Mouse (Mus musculus) forebrain, embryonic 12.5 days (tissue): Measurements from ENCODE around the gene Fkbp1a. TPM values are rescaled to one million over a fixed set of nuclear protein-coding genes. Genes with fewer than 3 reads are reported as not detected.
A peak's percentile ranks its signal among the peaks of the same experiment; 100 is the strongest.

ENCODE experiments used
- ATAC-seq: fragments of 200-750 bp; cut with Nextera tagmentation; 2 replicates; pipeline ENCODE4 v1.8.0; 2017; ENCODE audit warnings: moderate TSS enrichment; ENCODE audit not compliant: low FRiP score
- H3K27ac ChIP-seq: fragments of 300-500 bp; sonication (generic); 2 replicates; pipeline ENCODE4 v1.5.1; 2016; ENCODE audit warnings: mild to moderate bottlenecking
- H3K27me3 ChIP-seq: fragments of 300-500 bp; sonication (generic); 2 replicates; pipeline ENCODE4 v1.6.1; 2016; ENCODE audit warnings: mild to moderate bottlenecking
- H3K36me3 ChIP-seq: fragments of 300-500 bp; sonication (generic); replicated peaks from 2 replicates; pipeline ENCODE4 v1.6.1; 2016; ENCODE audit warnings: mild to moderate bottlenecking
- H3K4me1 ChIP-seq: fragments of 300-500 bp; sonication (generic); 2 replicates; pipeline ENCODE4 v1.6.1; 2016
- H3K4me2 ChIP-seq: fragments of 300-500 bp; sonication (generic); 2 replicates; pipeline ENCODE4 v1.6.1; 2016; ENCODE audit warnings: mild to moderate bottlenecking, moderate library complexity
- H3K4me3 ChIP-seq: fragments of 300-500 bp; sonication (generic); replicated peaks from 2 replicates; pipeline ENCODE4 v1.5.1; 2016; ENCODE audit warnings: mild to moderate bottlenecking
- H3K9ac ChIP-seq: fragments of 300-500 bp; sonication (generic); 2 replicates; pipeline ENCODE4 v1.6.1; 2016; ENCODE audit warnings: mild to moderate bottlenecking
- H3K9me3 ChIP-seq: fragments of 300-500 bp; sonication (generic); 2 replicates; pipeline ENCODE4 v1.6.1; 2016
- WGBS: fragments of 180-500 bp; shearing (Covaris S2); methylation state at CpG from one replicate; pipeline ENCODE4 v1.1.7; 2016; 5-methylcytosine and 5-hydroxymethylcytosine counted together
- polyA plus RNA-seq: library from polyadenylated mRNA; unstranded; fragments of >200 nt; fragmentation: Nextera tagmentation; extraction: Ambion mirVana; gene quantifications from 2 replicates; pipeline ENCODE4 v1.2.1, GENCODE M21; 2016

Gene Fkbp1a
- polyA plus RNA-seq, 1 experiment from 2014 or later: 526 TPM

DNA sequence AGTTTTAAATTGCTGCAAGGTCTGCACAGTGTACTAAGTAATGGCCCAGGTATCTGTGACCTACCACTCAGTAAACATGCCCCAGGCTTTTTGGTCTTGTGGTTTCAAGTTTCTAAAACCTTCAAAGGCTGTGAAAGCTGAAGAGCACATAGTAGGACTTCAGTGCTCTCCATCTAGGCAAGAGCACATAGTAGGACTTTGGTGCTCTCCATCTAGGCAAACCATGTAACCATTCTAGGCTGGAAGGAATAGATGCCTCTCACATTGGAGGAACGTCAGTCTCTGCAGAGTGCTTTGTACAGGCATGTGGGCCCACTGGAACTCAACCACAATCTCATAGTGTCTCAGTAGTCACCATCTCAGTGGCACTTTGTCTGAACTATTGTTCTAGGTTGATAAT, 21.7 kb downstream of the Fkbp1a start:
- ATAC-seq: no peak

DNA sequence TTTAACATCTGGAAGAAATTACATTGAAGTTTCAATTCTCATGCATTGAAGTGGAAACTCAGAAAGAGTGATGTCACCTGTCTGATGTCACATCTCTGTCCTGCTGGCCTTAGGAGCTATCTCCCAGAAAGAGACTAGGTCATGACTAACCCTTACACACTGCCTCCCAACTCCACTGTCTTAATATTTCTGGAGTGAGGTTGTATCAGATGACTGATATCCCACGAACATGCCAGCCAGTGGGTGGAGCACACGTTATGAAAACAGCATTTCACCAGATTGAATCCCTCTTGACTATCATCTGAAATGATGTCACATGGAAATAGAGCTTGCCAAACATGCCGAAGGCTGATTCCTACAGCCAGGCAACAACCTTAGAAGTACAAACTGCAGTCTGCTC, 22.7 kb downstream of the Fkbp1a start:
- Histone ChIP-seq H3K27ac (no peak overlapping the region), H3K9me3 (no peaks in the 10 kb centered on the region), H3K9ac (no peak overlapping the region), H3K27me3 (no peaks in the 10 kb centered on the region), H3K36me3 (peaks cover 41% of the 10 kb centered on the region), H3K4me1 (no peaks in the 10 kb centered on the region), H3K4me2 (no peak overlapping the region), H3K4me3 (no peak overlapping the region)
- no peak for ATAC-seq
- 81% methylated on average over 3 of the region's 3 CpGs for WGBS

More for the DNA sequence above, 21.7 kb downstream of the Fkbp1a start:
- Histone ChIP-seq H3K4me1 (no peaks in the 10 kb centered on the region), H3K4me3 (no peak overlapping the region), H3K36me3 (peaks cover 51% of the 10 kb centered on the region), H3K27me3 (no peaks in the 10 kb centered on the region), H3K9ac (no peak overlapping the region), H3K9me3 (no peaks in the 10 kb centered on the region), H3K27ac (no peak overlapping the region), H3K4me2 (no peak overlapping the region)
- WGBS: 88% methylated on average over 1 of the region's 1 CpGs

DNA sequence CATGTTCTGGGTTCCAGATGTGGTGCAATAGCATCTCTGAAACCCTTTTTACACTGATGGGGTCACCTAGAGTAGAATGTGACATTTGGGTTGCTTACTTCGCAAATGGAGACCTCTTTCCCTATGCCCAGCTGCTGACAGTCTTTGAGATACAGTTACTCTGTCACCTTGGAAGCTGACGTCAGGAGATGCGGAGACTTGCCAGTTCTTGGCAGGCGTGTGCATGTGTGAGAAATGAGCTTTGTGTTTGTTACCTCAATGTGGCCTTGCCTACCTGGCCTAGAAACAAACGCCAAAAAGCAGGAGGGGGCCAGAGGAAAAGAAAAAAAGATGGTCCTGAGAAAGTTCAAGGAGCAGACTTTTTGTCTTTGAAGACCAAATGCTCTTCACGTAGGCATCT, 24.6 kb downstream of the Fkbp1a start:
- 90% methylated on average over 6 of the region's 6 CpGs for WGBS
- ATAC-seq: no peak

DNA sequence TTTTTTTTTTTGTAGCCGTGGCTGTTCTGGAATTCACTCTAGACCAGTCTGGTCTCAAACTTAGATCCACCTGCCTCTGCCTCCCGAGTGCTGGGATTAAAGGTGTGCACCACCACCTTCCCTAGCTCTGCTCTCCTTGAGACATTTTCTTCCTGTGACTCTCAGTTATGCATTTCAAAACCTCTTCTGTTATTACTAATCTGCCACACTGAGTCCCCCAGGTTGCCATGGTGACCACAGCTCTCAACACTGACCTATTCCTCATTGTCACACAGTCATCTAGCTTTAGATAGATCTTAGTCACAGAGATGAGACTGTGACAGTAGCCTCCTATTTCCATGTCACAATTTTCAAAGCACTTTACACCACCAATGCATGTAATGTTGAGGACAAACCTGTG, 27.2 kb downstream of the Fkbp1a start:
- H3K27ac ChIP-seq: no peak overlapping the region
- H3K4me1 ChIP-seq: no peaks in the 10 kb centered on the region
- H3K36me3 ChIP-seq: peaks cover 8% of the 10 kb centered on the region
- 0 out of 2 replicates have a peak, but pooled peaks cover 6% of the 10 kb centered on the region for H3K27me3 ChIP-seq
- no peak overlapping the region for H3K4me2 ChIP-seq
- no peak overlapping the region for H3K4me3 ChIP-seq
- WGBS: 66% methylated on average over 2 of the region's 2 CpGs
- no peaks in the 10 kb centered on the region for H3K9me3 ChIP-seq
- no peak for ATAC-seq
- no peak overlapping the region for H3K9ac ChIP-seq

More for the DNA sequence above, 24.6 kb downstream of the Fkbp1a start:
- Histone ChIP-seq H3K9ac (no peak overlapping the region), H3K4me3 (no peak overlapping the region), H3K27ac (no peak overlapping the region), H3K4me1 (no peaks in the 10 kb centered on the region), H3K4me2 (no peak overlapping the region), H3K9me3 (no peaks in the 10 kb centered on the region), H3K27me3 (no peaks in the 10 kb centered on the region), H3K36me3 (peaks cover 23% of the 10 kb centered on the region)

DNA sequence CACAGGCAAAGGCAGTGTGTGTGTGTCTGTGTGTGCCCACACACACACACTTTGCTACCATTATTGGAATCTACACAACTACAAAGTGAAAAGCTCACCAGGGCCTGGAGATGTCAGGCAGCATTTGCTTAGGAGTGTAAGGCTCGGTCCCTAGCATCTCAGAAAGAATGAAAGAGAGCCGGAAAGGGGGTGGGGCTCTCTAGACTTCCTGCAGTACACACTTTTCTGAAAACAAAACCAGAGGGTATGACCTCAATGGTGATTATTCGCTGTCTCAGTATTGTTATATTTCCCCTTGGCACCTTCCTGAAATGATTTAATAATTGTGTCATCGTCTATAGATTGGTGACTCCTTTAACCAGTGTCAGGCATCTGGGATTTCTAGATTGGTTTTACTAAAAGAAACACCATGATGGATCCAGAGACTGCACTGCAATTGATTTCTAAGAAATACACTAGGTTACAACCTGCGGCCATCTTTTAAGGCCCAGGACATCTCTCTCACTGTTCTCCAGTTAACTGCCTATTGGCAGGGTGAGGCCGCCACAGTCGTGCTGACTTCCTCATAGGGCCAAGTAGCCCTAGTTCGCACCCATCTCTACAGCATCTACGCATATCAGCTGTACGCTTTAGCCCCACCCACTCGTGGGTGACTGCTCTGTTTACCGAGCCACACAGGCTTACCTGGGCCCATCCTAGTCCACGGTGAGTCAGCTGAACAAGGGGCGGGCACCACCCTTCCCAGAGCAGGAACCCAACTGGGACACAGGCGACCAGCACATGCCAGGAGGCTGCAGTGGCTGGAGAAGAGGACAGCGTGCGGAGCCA, 29.8 kb downstream of the Fkbp1a start, which contains the start of gene Sdcbp2:
Sdcbp2 (plus strand) TSS at position 750 of the 828 bp plus-strand sequence.
- Histone ChIP-seq H3K4me2 (no peak within 1 kb of the TSS), H3K27ac (no peak within 1 kb of the TSS), H3K36me3 (no peaks in the 10 kb centered on the region), H3K4me1 (peaks cover 9% of the 10 kb centered on the region), H3K9ac (no peak within 1 kb of the TSS), H3K27me3 (peaks cover 6% of the 10 kb centered on the region; the same call in 1 of the 2 replicates), H3K4me3 (no peak within 1 kb of the TSS), H3K9me3 (no peaks in the 10 kb centered on the region)
- WGBS: 77% methylated on average over 17 of the region's 17 CpGs
- no peak for ATAC-seq

DNA sequence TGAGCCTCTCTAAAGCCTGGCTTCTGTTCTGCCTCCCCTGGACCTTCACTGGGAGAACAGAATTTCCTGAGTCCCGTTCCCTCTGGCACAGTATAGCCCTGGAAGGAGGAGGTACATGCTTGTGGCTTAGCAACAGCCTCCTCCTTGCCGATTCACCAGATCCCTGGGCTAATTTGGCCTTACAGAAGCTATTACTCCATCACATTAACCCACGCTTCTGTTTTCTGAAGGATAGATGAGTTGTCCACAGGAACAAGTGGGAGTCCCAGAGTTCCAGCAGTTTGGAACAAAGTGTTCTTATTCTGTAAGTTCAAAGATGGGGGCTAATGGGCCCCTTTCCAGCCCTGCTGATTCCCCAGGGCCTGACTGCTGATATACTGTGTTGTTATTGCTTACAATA, 31.4 kb downstream of the Fkbp1a start:
- no peak for ATAC-seq
- H3K27ac ChIP-seq: no peak overlapping the region
- peaks cover 9% of the 10 kb centered on the region for H3K4me1 ChIP-seq
- no peak overlapping the region for H3K9ac ChIP-seq
- H3K9me3 ChIP-seq: no peaks in the 10 kb centered on the region
- no peaks in the 10 kb centered on the region for H3K36me3 ChIP-seq
- H3K4me2 ChIP-seq: no peak overlapping the region
- H3K4me3 ChIP-seq: no peak overlapping the region
- WGBS: 74% methylated on average over 3 of the region's 3 CpGs
- peaks cover 8% of the 10 kb centered on the region; the same call in 1 of the 2 replicates for H3K27me3 ChIP-seq

DNA sequence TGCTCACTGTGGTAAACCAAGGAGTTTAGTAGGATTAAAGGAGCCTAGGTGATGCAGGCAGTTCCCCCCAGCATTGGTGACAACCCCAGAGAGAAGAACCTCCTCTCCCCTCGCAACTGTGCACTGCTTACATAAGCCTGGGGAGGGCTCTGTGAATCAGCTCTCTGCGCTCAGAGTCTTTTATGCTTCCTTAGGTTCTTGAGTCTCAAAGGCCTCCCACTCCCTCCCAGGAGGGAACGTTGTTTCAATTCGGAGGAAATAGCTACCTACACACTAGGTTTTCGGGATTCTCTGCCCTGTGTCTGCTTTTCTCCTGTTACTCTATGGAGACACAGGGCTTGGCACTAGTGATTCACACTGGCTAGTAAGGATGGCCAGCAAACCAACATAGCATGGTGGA, 32.3 kb downstream of the Fkbp1a start:
- peaks cover 13% of the 10 kb centered on the region for H3K27me3 ChIP-seq
- no peak overlapping the region for H3K4me2 ChIP-seq
- 68% methylated on average over 5 of the region's 5 CpGs for WGBS
- ATAC-seq: no peak
- no peak overlapping the region for H3K27ac ChIP-seq
- no peaks in the 10 kb centered on the region for H3K36me3 ChIP-seq
- peaks cover 9% of the 10 kb centered on the region for H3K4me1 ChIP-seq
- no peaks in the 10 kb centered on the region for H3K9me3 ChIP-seq
- no peak overlapping the region for H3K4me3 ChIP-seq
- H3K9ac ChIP-seq: no peak overlapping the region

DNA sequence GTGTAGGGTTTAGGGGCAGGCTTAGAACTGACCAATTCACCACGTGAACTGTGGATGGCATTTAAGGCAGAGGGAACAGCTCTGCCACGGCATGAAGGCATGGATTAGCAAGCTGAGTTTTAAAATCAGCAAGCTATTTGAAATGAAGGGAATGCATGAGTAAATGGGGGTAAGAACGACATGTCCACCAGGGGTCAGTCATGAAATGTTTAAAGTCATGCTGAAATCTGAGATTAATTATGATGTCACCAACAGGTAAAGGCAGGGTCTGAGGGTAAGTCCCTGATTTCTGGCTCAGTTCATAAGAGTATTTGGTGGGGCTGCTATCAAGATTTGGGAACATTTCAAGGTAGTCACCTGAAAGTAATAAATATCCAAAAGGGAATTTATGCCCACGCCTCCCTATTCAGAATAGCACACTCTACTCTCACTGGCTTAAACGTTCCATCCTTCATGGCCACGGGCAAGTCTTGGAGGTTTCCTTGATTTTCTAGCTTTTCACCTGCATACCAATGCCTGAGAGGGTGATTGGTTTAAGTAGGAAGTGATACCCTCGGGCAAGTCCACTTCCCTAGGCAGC, 32.9 kb downstream of the Fkbp1a start:
- H3K4me2 ChIP-seq: peak overlapping the region; percentile 72
- H3K36me3 ChIP-seq: no peaks in the 10 kb centered on the region
- H3K27ac ChIP-seq: no peak overlapping the region
- H3K9me3 ChIP-seq: no peaks in the 10 kb centered on the region
- ATAC-seq: peak; percentile 9; the same call in 1 of the 2 replicates
- peaks cover 9% of the 10 kb centered on the region for H3K4me1 ChIP-seq
- WGBS: 26% methylated on average over 7 of the region's 7 CpGs
- peak overlapping the region; percentile 48 for H3K9ac ChIP-seq
- H3K27me3 ChIP-seq: peaks cover 13% of the 10 kb centered on the region
- peak overlapping the region; percentile 40 for H3K4me3 ChIP-seq

DNA sequence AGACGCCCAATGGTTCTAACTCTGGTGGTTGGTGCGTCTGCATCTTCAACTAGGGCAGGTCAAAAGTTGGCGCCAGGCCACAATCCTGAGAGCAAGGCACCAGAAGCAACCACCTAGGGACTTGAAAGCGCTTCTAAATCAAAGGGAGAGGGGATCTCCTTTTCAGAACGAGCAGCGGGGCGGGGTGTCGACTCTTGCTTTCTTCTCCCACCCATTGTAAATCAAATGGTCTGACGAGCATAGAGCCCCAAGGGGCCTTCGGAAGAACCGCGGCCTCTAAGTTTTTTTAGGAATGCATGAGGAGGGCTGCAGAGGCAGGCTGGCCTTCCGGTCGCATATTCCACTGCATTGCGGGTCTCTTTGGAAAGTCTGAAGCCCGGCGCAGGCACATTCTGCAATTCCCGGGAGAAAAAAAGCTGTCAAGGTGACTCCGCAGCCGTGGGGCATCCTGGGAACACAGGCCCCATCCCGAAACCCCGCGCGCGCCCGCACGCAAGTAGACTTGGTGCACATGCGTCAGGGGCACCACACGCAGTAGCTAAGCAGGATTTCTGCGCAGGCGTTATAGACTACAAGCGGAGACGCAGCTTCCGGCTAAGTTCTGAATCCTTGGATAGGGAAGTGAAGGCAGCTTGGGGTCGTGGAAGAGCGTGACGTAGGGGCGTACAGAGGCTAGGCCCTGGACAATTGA, 33.6 kb downstream of the Fkbp1a start:
- Histone ChIP-seq H3K9ac (peak overlapping the region; percentile 48), H3K9me3 (no peaks in the 10 kb centered on the region), H3K36me3 (no peaks in the 10 kb centered on the region), H3K4me1 (peaks cover 9% of the 10 kb centered on the region), H3K4me3 (peak overlapping the region; percentile 40), H3K4me2 (peak overlapping the region; percentile 72), H3K27ac (peak overlapping the region; percentile 61), H3K27me3 (peaks cover 13% of the 10 kb centered on the region)
- WGBS: 2% methylated on average over 38 of the region's 38 CpGs
- ATAC-seq: peak; percentile 94

DNA sequence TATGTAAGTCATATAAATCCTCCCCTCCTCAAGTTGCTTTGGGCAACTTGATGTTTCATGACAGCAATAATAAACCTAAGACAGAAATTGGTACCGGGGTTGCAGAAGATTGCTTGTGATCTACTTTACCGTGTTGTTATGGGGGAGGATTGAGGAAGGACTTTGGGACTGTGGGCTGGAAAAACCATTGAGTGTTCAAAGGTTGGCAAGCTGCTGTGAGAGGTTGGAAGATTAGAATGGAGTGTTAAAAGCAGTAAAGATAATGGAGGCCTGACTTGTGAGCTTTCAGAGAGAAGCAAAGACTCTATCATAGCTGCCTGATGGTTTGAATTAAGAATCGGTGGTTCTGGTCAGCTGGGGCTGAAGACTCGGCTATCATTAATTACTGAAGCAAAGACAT, 36.9 kb downstream of the Fkbp1a start:
- Histone ChIP-seq H3K9ac (no peak overlapping the region), H3K4me3 (no peak overlapping the region), H3K36me3 (no peaks in the 10 kb centered on the region), H3K27ac (no peak overlapping the region), H3K27me3 (peaks cover 7% of the 10 kb centered on the region), H3K9me3 (no peaks in the 10 kb centered on the region), H3K4me2 (no peak overlapping the region), H3K4me1 (peaks cover 9% of the 10 kb centered on the region)
- 89% methylated on average over 4 of the region's 4 CpGs for WGBS
- no peak for ATAC-seq

DNA sequence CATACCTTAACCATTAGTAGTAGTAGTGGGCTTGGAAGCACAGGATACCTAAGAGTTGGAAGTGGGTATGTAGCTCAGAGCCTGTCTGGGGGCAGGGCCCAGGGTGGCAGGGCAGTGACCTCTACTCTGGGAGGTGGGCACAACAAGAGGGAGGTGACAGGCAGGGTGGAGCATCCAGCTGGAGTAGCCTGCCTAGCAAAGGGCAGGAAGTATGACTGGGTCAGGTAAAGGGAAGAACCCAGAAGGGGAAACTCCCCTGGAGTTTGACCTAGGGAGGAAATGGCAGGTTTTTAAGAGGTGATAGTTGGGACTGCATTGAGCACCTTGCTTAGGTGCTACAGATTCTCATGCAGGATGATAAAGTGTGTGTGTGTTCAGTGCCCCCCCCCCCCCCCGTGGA, 38.7 kb downstream of the Fkbp1a start:
- Histone ChIP-seq H3K4me3 (no peak overlapping the region), H3K4me1 (peaks cover 5% of the 10 kb centered on the region; the same call in 1 of the 2 replicates), H3K9me3 (no peaks in the 10 kb centered on the region), H3K9ac (no peak overlapping the region), H3K4me2 (no peak overlapping the region), H3K27ac (no peak overlapping the region), H3K27me3 (peaks cover 7% of the 10 kb centered on the region), H3K36me3 (no peaks in the 10 kb centered on the region)
- 40% methylated on average over 1 of the region's 1 CpGs for WGBS
- ATAC-seq: no peak

DNA sequence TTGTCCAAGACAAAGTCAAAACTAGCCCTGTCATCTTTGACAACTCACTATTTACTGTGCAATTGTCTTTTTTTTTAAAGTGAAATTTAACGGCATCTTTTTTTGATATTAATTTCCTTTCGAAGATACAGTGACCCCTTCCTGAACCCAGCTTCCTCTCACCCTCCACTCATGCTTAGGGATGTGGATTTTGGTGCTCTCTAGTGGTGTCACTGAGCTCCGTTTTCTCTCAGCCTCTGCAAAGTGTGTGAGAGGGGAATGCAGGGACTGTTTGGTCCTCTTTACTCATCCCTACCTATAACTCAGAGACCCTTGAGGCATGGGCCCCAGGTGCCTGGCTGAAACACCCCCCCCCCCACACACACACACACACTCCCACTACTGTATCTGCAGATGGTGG, 43.7 kb downstream of the Fkbp1a start:
- no peak for ATAC-seq
- Histone ChIP-seq H3K4me3 (no peak overlapping the region), H3K27ac (no peak overlapping the region), H3K9me3 (no peaks in the 10 kb centered on the region), H3K36me3 (no peaks in the 10 kb centered on the region), H3K4me2 (no peak overlapping the region), H3K4me1 (no peaks in the 10 kb centered on the region), H3K27me3 (no peaks in the 10 kb centered on the region), H3K9ac (no peak overlapping the region)
- 68% methylated on average over 3 of the region's 3 CpGs for WGBS
